Comparison of ENCODE assay signal across 17 mouse cellular contexts in genomic region chr6:12977184-12977897, GRCm38 (mm10).
DNase-seq lines count a peak whose midpoint lies in the region; ATAC-seq lines count a peak whose summit lies in the region.
"Had no signal": no experiment of that assay in that cellular context is flagged by ENCODE, and none has a peak within 500 bp of the region (broad histone marks: within the 10 kb centered on the region; RNA-seq: fewer than 3 reads in every experiment).

No protein-coding gene starts in this region.

- H3K27ac ChIP-seq in neural tube, embryonic 12.5 days: no peak overlapping the region
- no peak overlapping the region for H3K27ac ChIP-seq in neural tube, embryonic 15.5 days (replicated peaks)
- no peak overlapping the region for H3K27ac ChIP-seq in neural tube, embryonic 14.5 days (ENCODE audit: low read depth, low read length)
- H3K27ac ChIP-seq: limb, embryonic 12.5 days; liver, embryonic 13.5 days had no signal

- no peak overlapping the region for H3K4me2 ChIP-seq in neural tube, embryonic 12.5 days (replicated peaks)
- H3K4me2 ChIP-seq in neural tube, embryonic 15.5 days: no peak overlapping the region
- H3K4me2 ChIP-seq in neural tube, embryonic 14.5 days (ENCODE audit: low read depth, low read length): no peak overlapping the region
- H3K4me2 ChIP-seq: limb, embryonic 12.5 days; liver, embryonic 13.5 days had no signal

- H3K4me1 ChIP-seq in neural tube, embryonic 12.5 days: no peaks in the 10 kb centered on the region
- H3K4me1 ChIP-seq in neural tube, embryonic 15.5 days: peaks cover 6% of the 10 kb centered on the region; the same call in 1 of the 2 replicates
- H3K4me1 ChIP-seq in neural tube, embryonic 14.5 days (ENCODE audit: control insufficient read depth, insufficient read depth, low read length): 0 out of 2 replicates have a peak, but pooled peaks cover 4% of the 10 kb centered on the region
- H3K4me1 ChIP-seq: limb, embryonic 12.5 days; liver, embryonic 13.5 days had no signal

- intact Hi-C loops in left cerebral cortex, postnatal 25 days (cut with DNase I): no loop called here

- DNase-seq in cerebellum, postnatal 10 days: peak; percentile 7 to 25
- DNase-seq in cerebellum, adult 11 months: no peak
- peak; percentile 19 for DNase-seq in mesoderm, embryonic 11.5 days (ENCODE audit: low read depth, low spot score)
- DNase-seq in urinary bladder, adult 2 months (ENCODE audit: low spot score): no peak
- no peak for DNase-seq in left cerebral cortex, postnatal 25 days (ENCODE audit: low spot score in 2 of 2)
- DNase-seq: adrenal gland, postnatal 36 days; cerebellum, postnatal 14 days; gastrocnemius, postnatal 14 days; layer of hippocampus, postnatal 36 days; liver, embryonic 13.5 days; thymus, postnatal 25 days had no signal

- WGBS in neural tube, embryonic 12.5 days: 59% methylated on average over 1 of the region's 1 CpGs
- WGBS in neural tube, embryonic 15.5 days: 30% methylated on average over 1 of the region's 1 CpGs
- WGBS in neural tube, embryonic 14.5 days: 49% methylated on average over 1 of the region's 1 CpGs

- H3K36me3 ChIP-seq in neural tube, embryonic 12.5 days: no peaks in the 10 kb centered on the region
- no peaks in the 10 kb centered on the region for H3K36me3 ChIP-seq in neural tube, embryonic 15.5 days
- H3K36me3 ChIP-seq in neural tube, embryonic 14.5 days (ENCODE audit: control insufficient read depth, insufficient read depth, low read length): no peaks in the 10 kb centered on the region
- H3K36me3 ChIP-seq: G1E; limb, embryonic 12.5 days; liver, embryonic 13.5 days had no signal

- no peaks in the 10 kb centered on the region for H3K9me3 ChIP-seq in neural tube, embryonic 12.5 days
- no peaks in the 10 kb centered on the region for H3K9me3 ChIP-seq in neural tube, embryonic 15.5 days (replicated peaks)
- H3K9me3 ChIP-seq in neural tube, embryonic 14.5 days (ENCODE audit: control insufficient read depth, low read length): no peaks in the 10 kb centered on the region
- H3K9me3 ChIP-seq: G1E; limb, embryonic 12.5 days; liver, embryonic 13.5 days had no signal

- no peaks in the 10 kb centered on the region for H3K27me3 ChIP-seq in neural tube, embryonic 12.5 days (replicated peaks)
- H3K27me3 ChIP-seq in neural tube, embryonic 15.5 days (replicated peaks): no peaks in the 10 kb centered on the region
- H3K27me3 ChIP-seq in neural tube, embryonic 14.5 days (ENCODE audit: control insufficient read depth, insufficient read depth, low read length): no peaks in the 10 kb centered on the region
- H3K27me3 ChIP-seq: limb, embryonic 12.5 days; liver, embryonic 13.5 days had no signal

- H3K9ac ChIP-seq in neural tube, embryonic 12.5 days: no peak overlapping the region
- H3K9ac ChIP-seq in neural tube, embryonic 15.5 days (replicated peaks): no peak overlapping the region
- no peak overlapping the region for H3K9ac ChIP-seq in neural tube, embryonic 14.5 days (replicated peaks; ENCODE audit: low read depth, low read length)
- H3K9ac ChIP-seq: limb, embryonic 12.5 days; liver, embryonic 13.5 days had no signal

- ATAC-seq in neural tube, embryonic 12.5 days (ENCODE audit: low FRiP score, low read depth): peak; percentile 68
- no peak; the same call in 1 of the 2 replicates for ATAC-seq in neural tube, embryonic 15.5 days (ENCODE audit: low FRiP score)
- peak; percentile 84 for ATAC-seq in neural tube, embryonic 14.5 days (ENCODE audit: low read depth)
- ATAC-seq: CD4-positive, CD25-positive, alpha-beta regulatory T cell, adult 4 months had no signal

- no peak overlapping the region for H3K4me3 ChIP-seq in neural tube, embryonic 12.5 days
- no peak overlapping the region for H3K4me3 ChIP-seq in neural tube, embryonic 15.5 days (replicated peaks)
- H3K4me3 ChIP-seq in neural tube, embryonic 14.5 days (ENCODE audit: low read depth, low read length): no peak overlapping the region
- H3K4me3 ChIP-seq: limb, embryonic 12.5 days; liver, embryonic 13.5 days had no signal

Comparison
In these comparisons a context has a peak if more than half of its experiments do, and no peak if none do; other contexts are left out.
1. DNase-seq: peak in cerebellum, postnatal 10 days (2 of 2) and mesoderm, embryonic 11.5 days (single experiment); none in cerebellum, adult 11 months (single experiment), urinary bladder, adult 2 months (single experiment) and left cerebral cortex, postnatal 25 days (0 of 2).